Mouse (Mus musculus): ENCODE data around the gene Ccser1. TPM values are rescaled to one million over a fixed set of nuclear protein-coding genes. Genes with fewer than 3 reads are reported as not detected.

Ccser1 gene
- polyA plus RNA-seq, 1 experiment from 2014 or later, result 6.2 TPM

GRCm38 (mm10) chr6:61543459-61544044 is 363.4 kb downstream of the Ccser1 start:
- Histone ChIP-seq H3K4me1 (replicated peaks) (no peaks in the 10 kb centered on the region), H3K36me3 (no peaks in the 10 kb centered on the region), H3K27ac (no peak overlapping the region), H3K9me3 (no peaks in the 10 kb centered on the region), H3K4me3 (no peak overlapping the region), H3K27me3 (ENCODE audit: insufficient read depth, poor library complexity, severe bottlenecking) (no peaks in the 10 kb centered on the region)
- no peak for DNase-seq (ENCODE audit: low spot score)
- 76% methylated on average over 7 of the region's 7 CpGs for WGBS

- Histone ChIP-seq H3K9me3 (no peaks in the 10 kb centered on the region), H3K4me1 (replicated peaks) (no peaks in the 10 kb centered on the region), H3K27me3 (ENCODE audit: insufficient read depth, poor library complexity, severe bottlenecking) (no peaks in the 10 kb centered on the region), H3K27ac (no peak overlapping the region), H3K4me3 (no peak overlapping the region), H3K36me3 (no peaks in the 10 kb centered on the region)
- WGBS, result 80% methylated on average over 2 of the region's 2 CpGs
- DNase-seq (ENCODE audit: low spot score), result no peak
These were observed 387.4 kb downstream of the Ccser1 start for GRCm38 (mm10) chr6:61567551-61567950.

GRCm38 (mm10) chr6:61567967-61568366 is 387.8 kb downstream of the Ccser1 start:
- no peak for DNase-seq (ENCODE audit: low spot score)

GRCm38 (mm10) chr6:61581696-61582095 is 401.6 kb downstream of the Ccser1 start:
- no peak for DNase-seq (ENCODE audit: low spot score)
- Histone ChIP-seq H3K27me3 (ENCODE audit: insufficient read depth, poor library complexity, severe bottlenecking) (no peaks in the 10 kb centered on the region), H3K4me1 (replicated peaks) (no peaks in the 10 kb centered on the region), H3K9me3 (no peaks in the 10 kb centered on the region), H3K4me3 (no peak overlapping the region), H3K36me3 (no peaks in the 10 kb centered on the region), H3K27ac (no peak overlapping the region)

More at GRCm38 (mm10) chr6:61567967-61568366, 387.8 kb downstream of the Ccser1 start:
- Histone ChIP-seq H3K27ac (no peak overlapping the region), H3K4me3 (no peak overlapping the region), H3K36me3 (no peaks in the 10 kb centered on the region), H3K4me1 (replicated peaks) (no peaks in the 10 kb centered on the region), H3K27me3 (ENCODE audit: insufficient read depth, poor library complexity, severe bottlenecking) (no peaks in the 10 kb centered on the region), H3K9me3 (no peaks in the 10 kb centered on the region)
- 92% methylated on average over 8 of the region's 8 CpGs for WGBS

GRCm38 (mm10) chr6:61588999-61589398 is 408.9 kb downstream of the Ccser1 start:
- Histone ChIP-seq H3K36me3 (no peaks in the 10 kb centered on the region), H3K27me3 (ENCODE audit: insufficient read depth, poor library complexity, severe bottlenecking) (no peaks in the 10 kb centered on the region), H3K27ac (no peak overlapping the region), H3K9me3 (no peaks in the 10 kb centered on the region), H3K4me1 (replicated peaks) (no peaks in the 10 kb centered on the region), H3K4me3 (no peak overlapping the region)
- no peak for DNase-seq (ENCODE audit: low spot score)
- 84% methylated on average over 2 of the region's 2 CpGs for WGBS

GRCm38 (mm10) chr6:61601911-61602310 is 421.8 kb downstream of the Ccser1 start:
- H3K27ac ChIP-seq, result no peak overlapping the region
- H3K27me3 ChIP-seq (ENCODE audit: insufficient read depth, poor library complexity, severe bottlenecking), result no peaks in the 10 kb centered on the region
- H3K4me1 ChIP-seq (replicated peaks), result no peaks in the 10 kb centered on the region
- WGBS, result 80% methylated on average over 5 of the region's 5 CpGs
- DNase-seq (ENCODE audit: low spot score), result no peak
- H3K36me3 ChIP-seq, result no peaks in the 10 kb centered on the region
- no peaks in the 10 kb centered on the region for H3K9me3 ChIP-seq
- H3K4me3 ChIP-seq, result no peak overlapping the region

- Histone ChIP-seq H3K4me1 (replicated peaks) (no peaks in the 10 kb centered on the region), H3K27me3 (ENCODE audit: insufficient read depth, poor library complexity, severe bottlenecking) (no peaks in the 10 kb centered on the region), H3K9me3 (no peaks in the 10 kb centered on the region), H3K36me3 (no peaks in the 10 kb centered on the region), H3K4me3 (no peak overlapping the region), H3K27ac (no peak overlapping the region)
- no peak for DNase-seq (ENCODE audit: low spot score)
- 90% methylated on average over 4 of the region's 4 CpGs for WGBS
These were observed 434.8 kb downstream of the Ccser1 start for GRCm38 (mm10) chr6:61614920-61615319.

GRCm38 (mm10) chr6:61621707-61622106 is 441.6 kb downstream of the Ccser1 start:
- Histone ChIP-seq H3K9me3 (no peaks in the 10 kb centered on the region), H3K4me3 (no peak overlapping the region), H3K27me3 (ENCODE audit: insufficient read depth, poor library complexity, severe bottlenecking) (no peaks in the 10 kb centered on the region), H3K4me1 (replicated peaks) (no peaks in the 10 kb centered on the region), H3K27ac (no peak overlapping the region), H3K36me3 (no peaks in the 10 kb centered on the region)
- DNase-seq (ENCODE audit: low spot score), result no peak
- WGBS, result 85% methylated on average over 3 of the region's 3 CpGs

- no peaks in the 10 kb centered on the region for H3K27me3 ChIP-seq (ENCODE audit: insufficient read depth, poor library complexity, severe bottlenecking)
- no peak overlapping the region for H3K4me3 ChIP-seq
- DNase-seq (ENCODE audit: low spot score), result no peak
- H3K27ac ChIP-seq, result no peak overlapping the region
- no peaks in the 10 kb centered on the region for H3K9me3 ChIP-seq
- H3K36me3 ChIP-seq, result no peaks in the 10 kb centered on the region
- no peaks in the 10 kb centered on the region for H3K4me1 ChIP-seq (replicated peaks)
These were observed 481.3 kb downstream of the Ccser1 start for GRCm38 (mm10) chr6:61661414-61661813.

GRCm38 (mm10) chr6:61664572-61664971 is 484.4 kb downstream of the Ccser1 start:
- no peaks in the 10 kb centered on the region for H3K36me3 ChIP-seq
- no peak for DNase-seq (ENCODE audit: low spot score)
- no peaks in the 10 kb centered on the region for H3K27me3 ChIP-seq (ENCODE audit: insufficient read depth, poor library complexity, severe bottlenecking)
- no peak overlapping the region for H3K4me3 ChIP-seq
- H3K4me1 ChIP-seq (replicated peaks), result no peaks in the 10 kb centered on the region
- no peaks in the 10 kb centered on the region for H3K9me3 ChIP-seq
- H3K27ac ChIP-seq, result no peak overlapping the region
- 94% methylated on average over 1 of the region's 1 CpGs for WGBS

GRCm38 (mm10) chr6:61687002-61687401 is 506.9 kb downstream of the Ccser1 start:
- Histone ChIP-seq H3K9me3 (no peaks in the 10 kb centered on the region), H3K4me1 (replicated peaks) (no peaks in the 10 kb centered on the region), H3K4me3 (no peak overlapping the region), H3K36me3 (no peaks in the 10 kb centered on the region), H3K27me3 (ENCODE audit: insufficient read depth, poor library complexity, severe bottlenecking) (no peaks in the 10 kb centered on the region), H3K27ac (no peak overlapping the region)
- WGBS, result 23% methylated on average over 2 of the region's 2 CpGs
- peak; percentile 2 for DNase-seq (ENCODE audit: low spot score)

- Histone ChIP-seq H3K4me3 (no peak overlapping the region), H3K9me3 (no peaks in the 10 kb centered on the region), H3K27ac (no peak overlapping the region), H3K27me3 (ENCODE audit: insufficient read depth, poor library complexity, severe bottlenecking) (no peaks in the 10 kb centered on the region), H3K4me1 (replicated peaks) (no peaks in the 10 kb centered on the region), H3K36me3 (no peaks in the 10 kb centered on the region)
- no peak for DNase-seq (ENCODE audit: low spot score)
- 91% methylated on average over 7 of the region's 7 CpGs for WGBS
These were observed 522.9 kb downstream of the Ccser1 start for GRCm38 (mm10) chr6:61703003-61703402.

GRCm38 (mm10) chr6:61721220-61721619 is 541.1 kb downstream of the Ccser1 start:
- H3K4me1 ChIP-seq (replicated peaks), result no peaks in the 10 kb centered on the region
- WGBS, result 88% methylated on average over 1 of the region's 1 CpGs
- H3K27me3 ChIP-seq (ENCODE audit: insufficient read depth, poor library complexity, severe bottlenecking), result no peaks in the 10 kb centered on the region
- DNase-seq (ENCODE audit: low spot score), result no peak
- H3K36me3 ChIP-seq, result no peaks in the 10 kb centered on the region
- H3K27ac ChIP-seq, result no peak overlapping the region
- H3K4me3 ChIP-seq, result no peak overlapping the region
- H3K9me3 ChIP-seq, result no peaks in the 10 kb centered on the region

GRCm38 (mm10) chr6:61729065-61729464 is 548.9 kb downstream of the Ccser1 start:
- H3K27ac ChIP-seq, result no peak overlapping the region
- no peaks in the 10 kb centered on the region for H3K27me3 ChIP-seq (ENCODE audit: insufficient read depth, poor library complexity, severe bottlenecking)
- no peaks in the 10 kb centered on the region for H3K36me3 ChIP-seq
- WGBS, result 79% methylated on average over 1 of the region's 1 CpGs
- no peak for DNase-seq (ENCODE audit: low spot score)
- H3K4me3 ChIP-seq, result no peak overlapping the region
- H3K4me1 ChIP-seq (replicated peaks), result no peaks in the 10 kb centered on the region
- H3K9me3 ChIP-seq, result no peaks in the 10 kb centered on the region

Measured in hindbrain, embryonic 10.5 days (tissue).